In genomic region chr15:83215322-83216216, GRCm38 (mm10) we compare ENCODE assay signal across 8 mouse cellular contexts. TPM values are rescaled to one million over a fixed set of nuclear protein-coding genes. Genes with fewer than 3 reads are reported as not detected.
DNase-seq lines count a peak whose midpoint lies in the region; ATAC-seq and TF ChIP-seq lines count a peak whose summit lies in the region.

No protein-coding gene starts in this region.

- no peaks in the 10 kb centered on the region for H3K9me3 ChIP-seq in lung, embryonic 14.5 days (ENCODE audit: low read depth, low read length)
- no peaks in the 10 kb centered on the region for H3K9me3 ChIP-seq in forebrain, embryonic 12.5 days

- H3K4me2 ChIP-seq in lung, embryonic 14.5 days: no peak overlapping the region
- no peak overlapping the region for H3K4me2 ChIP-seq in forebrain, embryonic 12.5 days

- H3K9ac ChIP-seq in lung, embryonic 14.5 days: no peak overlapping the region
- no peak overlapping the region for H3K9ac ChIP-seq in forebrain, embryonic 12.5 days

- no peaks in the 10 kb centered on the region for H3K4me1 ChIP-seq in lung, embryonic 14.5 days (ENCODE audit: insufficient read depth)
- H3K4me1 ChIP-seq in forebrain, embryonic 12.5 days: peaks cover 12% of the 10 kb centered on the region
- no peaks in the 10 kb centered on the region for H3K4me1 ChIP-seq in small intestine, adult 2 months (ENCODE audit: control insufficient read depth, insufficient read depth, insufficient read length, low read length)

- no peak overlapping the region for H3K4me3 ChIP-seq in lung, embryonic 14.5 days (ENCODE audit: low read depth, low read length)
- H3K4me3 ChIP-seq in forebrain, embryonic 12.5 days (replicated peaks): no peak overlapping the region
- H3K4me3 ChIP-seq in small intestine, adult 2 months (ENCODE audit: low read depth, low read length): no peak overlapping the region

- peak overlapping the region; percentile 83 for H3K27ac ChIP-seq in lung, embryonic 14.5 days (ENCODE audit: low read depth)
- peak overlapping the region; percentile 78 for H3K27ac ChIP-seq in forebrain, embryonic 12.5 days
- H3K27ac ChIP-seq in small intestine, adult 2 months (ENCODE audit: insufficient read depth, low read depth, low read length): peak overlapping the region; percentile 81

- 32% methylated on average over 5 of the region's 5 CpGs for WGBS in lung, embryonic 14.5 days
- 46% methylated on average over 5 of the region's 5 CpGs for WGBS in forebrain, embryonic 12.5 days
- WGBS in small intestine, adult 2 months: 64% methylated on average over 5 of the region's 5 CpGs

- peak; percentile 80 for ATAC-seq in lung, embryonic 14.5 days (ENCODE audit: insufficient read depth)
- ATAC-seq in forebrain, embryonic 12.5 days (ENCODE audit: low FRiP score): peak; percentile 72

- no peaks in the 10 kb centered on the region for H3K36me3 ChIP-seq in lung, embryonic 14.5 days (ENCODE audit: insufficient read depth)
- H3K36me3 ChIP-seq in forebrain, embryonic 12.5 days (replicated peaks): no peaks in the 10 kb centered on the region
- no peaks in the 10 kb centered on the region for H3K36me3 ChIP-seq in small intestine, adult 2 months (ENCODE audit: control insufficient read depth, insufficient read depth, low read length)

- H3K27me3 ChIP-seq in lung, embryonic 14.5 days (ENCODE audit: insufficient read depth, low read length): no peaks in the 10 kb centered on the region
- H3K27me3 ChIP-seq in forebrain, embryonic 12.5 days: 0 out of 2 replicates have a peak, but pooled peaks cover 3% of the 10 kb centered on the region
- H3K27me3 ChIP-seq in small intestine, adult 2 months (ENCODE audit: control insufficient read depth, insufficient read depth, low read length): no peaks in the 10 kb centered on the region; the same call in 1 of the 2 replicates

- no peak for TF ChIP-seq CTCF in lung, embryonic 14.5 days (IDR thresholded peaks at IDR 0.05; ENCODE audit: low read depth)
- TF ChIP-seq CTCF in small intestine, adult 2 months (IDR thresholded peaks at IDR 0.05; ENCODE audit: extremely low read depth, insufficient read length, insufficient replicate concordance, low read depth, low read length): no peak

- peak; percentile 71 for DNase-seq in lung, embryonic 14.5 days
- no peak for DNase-seq in lung, postnatal 25 days (ENCODE audit: low spot score)
- DNase-seq in kidney, postnatal 4 days: peak; percentile 71 to 81
- no peak for DNase-seq in spleen, postnatal 14 days (ENCODE audit: low spot score in 2 of 2)
- no peak for DNase-seq in cerebellum, postnatal 36 days
- DNase-seq in cerebellum, adult 9-10 months: no peak

- TF ChIP-seq POLR2A in small intestine, adult 2 months (IDR thresholded peaks at IDR 0.05; ENCODE audit: low read depth, low read length): no peak

RNA-seq across cellular contexts. Expression of gene A4galt, which starts 36.0 kb away (rescaled TPM):
- polyA plus RNA-seq in lung, embryonic 14.5 days (2014; fragmentation: Nextera tagmentation; extraction: Ambion mirVana): 2.4 TPM in 2 replicates
- polyA plus RNA-seq in forebrain, embryonic 12.5 days (2016; fragmentation: Nextera tagmentation; extraction: Ambion mirVana): 1.3 and 1.4 TPM in 2 replicates
- 9.7 and 16.7 TPM in 2 replicates for polyA plus RNA-seq in small intestine, adult 2 months (2012; rRNA removed)

RNA-seq across cellular contexts. Expression of gene Cyb5r3, which starts 43.2 kb away (rescaled TPM):
- 161 and 164 TPM in 2 replicates for polyA plus RNA-seq in lung, embryonic 14.5 days (2014; fragmentation: Nextera tagmentation; extraction: Ambion mirVana)
- polyA plus RNA-seq in forebrain, embryonic 12.5 days (2016; fragmentation: Nextera tagmentation; extraction: Ambion mirVana): 125 and 140 TPM in 2 replicates
- polyA plus RNA-seq in small intestine, adult 2 months (2012; rRNA removed): 426 and 624 TPM in 2 replicates

Comparison
In these comparisons a context has a peak if more than half of its experiments do, and no peak if none do; other contexts are left out.
1. DNase-seq: peak in lung, embryonic 14.5 days (single experiment) and kidney, postnatal 4 days (2 of 2); none in lung, postnatal 25 days (single experiment), spleen, postnatal 14 days (0 of 2), cerebellum, postnatal 36 days (0 of 2) and cerebellum, adult 9-10 months (single experiment).
2. Peak in every context shown above with its lines, with median percentiles within 50 percentile points of each other: H3K27ac ChIP-seq.